Mouse (Mus musculus) right cerebral cortex, postnatal 4 days (tissue): ENCODE data around the gene Dmrtc1c1.
"Not testable (repeated sequence)": the region's sequence is repeated elsewhere in the genome, so short reads cannot be mapped to it uniquely, and the experiment has no call there.

Experiments
- DNase-seq: peaks from one replicate; pipeline ENCODE4 v3.0.0-alpha.2; 2022

The Dmrtc1c1 gene

DNA sequence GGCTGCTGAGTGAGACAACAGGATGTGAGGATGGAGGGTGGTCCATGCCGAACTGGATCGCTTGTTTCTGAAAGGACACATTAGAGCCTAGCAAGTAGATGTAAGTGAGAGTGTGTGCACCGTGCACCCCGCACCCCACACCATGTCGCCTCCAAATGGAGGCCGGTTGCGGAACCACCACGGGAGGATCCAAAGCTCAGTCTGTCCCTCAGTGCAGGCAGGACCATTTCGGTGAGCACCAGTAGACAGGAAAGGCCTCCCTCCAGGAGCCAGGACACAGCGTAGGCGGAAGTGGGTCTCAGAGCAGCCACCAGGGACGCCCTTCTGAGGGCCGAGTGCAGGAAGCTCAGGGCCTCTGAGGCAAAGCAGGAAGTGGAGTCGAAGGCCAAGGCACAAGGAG lies at the start of gene Dmrtc1c1:
Gene Dmrtc1c1 (plus strand): TSS at position 301 of the 400 bp plus-strand sequence.
- DNase-seq, result not testable (repeated sequence)

DNA sequence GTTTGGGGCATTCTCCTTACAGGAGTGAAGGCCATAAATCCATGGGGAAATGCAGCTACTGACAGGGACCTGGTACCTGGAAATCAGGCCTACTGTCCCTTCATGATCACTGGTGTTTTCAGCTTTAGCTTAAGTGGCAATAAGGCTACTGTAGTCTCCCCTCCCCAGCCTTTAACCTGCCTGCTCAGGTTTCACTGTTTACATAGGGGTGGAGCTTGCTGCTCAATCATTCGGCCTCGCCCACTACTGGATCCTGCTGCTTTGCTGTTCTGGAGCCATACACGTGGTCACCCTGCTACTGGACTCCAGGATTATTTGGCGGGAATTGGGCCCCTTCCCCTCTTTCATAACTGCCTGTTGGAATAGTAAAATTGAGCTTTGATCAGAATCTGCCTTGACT lies 36.9 kb upstream of the Dmrtc1c1 start:
- DNase-seq, result no peak

DNA sequence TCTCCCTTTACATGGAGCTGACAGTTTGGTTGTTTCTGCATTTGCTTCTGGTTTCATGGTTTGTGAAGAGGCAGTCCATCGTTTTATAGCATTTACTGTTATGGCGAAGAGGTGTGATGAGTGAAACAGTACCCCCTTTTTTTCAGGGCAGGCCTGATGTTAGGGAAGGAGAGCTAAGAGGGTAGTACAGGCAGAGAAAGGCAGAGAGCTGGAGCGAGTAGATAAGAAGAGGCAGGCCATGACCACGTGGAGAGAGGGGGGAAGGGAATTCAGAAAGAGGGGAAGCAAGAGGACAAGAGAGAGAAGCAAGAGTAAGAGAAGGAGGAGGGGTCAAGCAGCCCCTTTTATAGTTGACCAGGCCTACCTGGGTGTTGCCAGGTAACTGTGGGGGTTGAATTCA lies 9.5 kb downstream of the Dmrtc1c1 start:
- DNase-seq, result no peak

DNA sequence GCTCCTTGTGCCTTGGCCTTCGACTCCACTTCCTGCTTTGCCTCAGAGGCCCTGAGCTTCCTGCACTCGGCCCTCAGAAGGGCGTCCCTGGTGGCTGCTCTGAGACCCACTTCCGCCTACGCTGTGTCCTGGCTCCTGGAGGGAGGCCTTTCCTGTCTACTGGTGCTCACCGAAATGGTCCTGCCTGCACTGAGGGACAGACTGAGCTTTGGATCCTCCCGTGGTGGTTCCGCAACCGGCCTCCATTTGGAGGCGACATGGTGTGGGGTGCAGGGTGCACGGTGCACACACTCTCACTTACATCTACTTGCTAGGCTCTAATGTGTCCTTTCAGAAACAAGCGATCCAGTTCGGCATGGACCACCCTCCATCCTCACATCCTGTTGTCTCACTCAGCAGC lies 51.8 kb downstream of the Dmrtc1c1 start, which contains the start of gene Dmrtc1c2:
Gene Dmrtc1c2 (minus strand): TSS at position 101 of the 400 bp plus-strand sequence.
- not testable (repeated sequence) for DNase-seq
